12 mouse cellular contexts compared by ENCODE assay signal in the genomic region with DNA sequence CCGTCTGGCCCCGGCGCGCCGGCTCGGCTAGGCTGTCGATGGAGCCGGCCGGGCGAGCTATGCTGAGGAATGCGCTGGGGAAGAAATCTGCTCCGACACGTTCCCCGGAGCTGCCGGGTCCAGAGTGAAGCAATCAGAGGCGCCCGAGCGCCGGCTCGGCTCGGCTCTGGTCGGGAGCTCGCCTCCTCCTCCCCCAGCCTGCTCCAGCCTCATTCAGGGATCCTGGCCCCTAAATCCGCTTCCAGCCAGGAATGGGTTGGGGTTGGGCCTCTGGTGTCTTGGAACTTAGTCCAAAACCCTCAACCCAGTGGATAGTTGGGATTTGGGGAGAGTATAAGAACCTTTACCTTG. TPM values are rescaled to one million over a fixed set of nuclear protein-coding genes. Genes with fewer than 3 reads are reported as not detected.
DNase-seq lines count a peak whose midpoint lies in the region; ATAC-seq and TF ChIP-seq lines count a peak whose summit lies in the region.
"Had no signal": no experiment of that assay in that cellular context is flagged by ENCODE, and none has a peak within 500 bp of the region (broad histone marks: within the 10 kb centered on the region; RNA-seq: fewer than 3 reads in every experiment).

No protein-coding gene starts in this region.

- peaks cover 99% of the 10 kb centered on the region for H3K27me3 ChIP-seq in heart, embryonic 15.5 days
- H3K27me3 ChIP-seq in limb, embryonic 14.5 days (ENCODE audit: control insufficient read depth, insufficient read depth, low read length): peaks cover 96% of the 10 kb centered on the region
- H3K27me3 ChIP-seq in liver, embryonic 12.5 days (replicated peaks): peaks cover 99% of the 10 kb centered on the region

- WGBS in heart, embryonic 15.5 days: 2% methylated on average over 24 of the region's 24 CpGs
- WGBS in limb, embryonic 14.5 days: 0% methylated on average over 16 of the region's 24 CpGs
- WGBS in liver, embryonic 12.5 days (ENCODE audit: insufficient replicate concordance): 1% methylated on average over 24 of the region's 24 CpGs

- H3K4me1 ChIP-seq in heart, embryonic 15.5 days (replicated peaks): peaks cover 15% of the 10 kb centered on the region
- H3K4me1 ChIP-seq in ES-E14 (ENCODE audit: control insufficient read depth in 2 of 2, insufficient read depth in 2 of 2, low read length in 2 of 2, poor library complexity in 1 of 2): peaks cover 0 to 2% of the 10 kb centered on the region in 2 experiments; a peak in 1 of 4 replicates
- no peaks in the 10 kb centered on the region; the same call in 1 of the 2 replicates for H3K4me1 ChIP-seq in limb, embryonic 14.5 days (ENCODE audit: control insufficient read depth, insufficient read depth, low read length)
- no peaks in the 10 kb centered on the region for H3K4me1 ChIP-seq in liver, embryonic 12.5 days

- in situ Hi-C loops in ES-E14 (cut with MboI; ENCODE audit: low sequenced_read_pairs in 2 of 2, unreplicated experiment in 2 of 2): loop anchor here in 1 of 2 experiments (10.0 kb wide), 1 partner anchor 63 kb away; no protein-coding TSS in a partner anchor

- no peaks in the 10 kb centered on the region for H3K36me3 ChIP-seq in heart, embryonic 15.5 days
- H3K36me3 ChIP-seq in ES-E14 (ENCODE audit: control insufficient read depth, insufficient read depth, low read length, poor library complexity, severe bottlenecking): no peaks in the 10 kb centered on the region
- H3K36me3 ChIP-seq in limb, embryonic 14.5 days (ENCODE audit: control insufficient read depth, insufficient read depth, low read length): no peaks in the 10 kb centered on the region
- no peaks in the 10 kb centered on the region for H3K36me3 ChIP-seq in liver, embryonic 12.5 days

- H3K9me3 ChIP-seq in heart, embryonic 15.5 days (replicated peaks): no peaks in the 10 kb centered on the region
- H3K9me3 ChIP-seq in ES-E14 (ENCODE audit: control insufficient read depth, insufficient read depth, low read depth, low read length): no peaks in the 10 kb centered on the region
- H3K9me3 ChIP-seq in limb, embryonic 14.5 days (ENCODE audit: control insufficient read depth, low read length): no peaks in the 10 kb centered on the region
- no peaks in the 10 kb centered on the region for H3K9me3 ChIP-seq in liver, embryonic 12.5 days (replicated peaks)

- H3K27ac ChIP-seq in heart, embryonic 15.5 days: no peak overlapping the region
- no peak overlapping the region for H3K27ac ChIP-seq in ES-E14 (ENCODE audit: insufficient read depth, low read depth, low read length, poor library complexity, severe bottlenecking)
- no peak overlapping the region for H3K27ac ChIP-seq in limb, embryonic 14.5 days (replicated peaks; ENCODE audit: low read depth, low read length)
- no peak overlapping the region for H3K27ac ChIP-seq in liver, embryonic 12.5 days
- H3K27ac ChIP-seq: liver, embryonic 14.5 days had no signal

- H3K9ac ChIP-seq in heart, embryonic 15.5 days: no peak overlapping the region
- peak overlapping the region; percentile 60 for H3K9ac ChIP-seq in ES-E14 (ENCODE audit: insufficient read depth, low read depth, low read length, poor library complexity, severe bottlenecking)
- H3K9ac ChIP-seq in limb, embryonic 14.5 days (ENCODE audit: low read depth, low read length, severe bottlenecking): no peak overlapping the region
- H3K9ac ChIP-seq in liver, embryonic 12.5 days: no peak overlapping the region
- H3K9ac ChIP-seq: liver, embryonic 14.5 days had no signal

- H3K4me3 ChIP-seq in heart, embryonic 15.5 days: peak overlapping the region; percentile 29; the same call in 1 of the 2 replicates
- peak overlapping the region; percentile 69 to 77 for H3K4me3 ChIP-seq in ES-E14 (ENCODE audit: insufficient read depth in 1 of 2, low read depth in 1 of 2, low read length in 2 of 2, poor library complexity in 1 of 2, severe bottlenecking in 1 of 2)
- H3K4me3 ChIP-seq in limb, embryonic 14.5 days (replicated peaks; ENCODE audit: low read length): peak overlapping the region; percentile 31
- H3K4me3 ChIP-seq in liver, embryonic 12.5 days: no peak overlapping the region

- 0 out of 2 replicates have a peak, but pooled peaks have one; percentile 31 for ATAC-seq in heart, embryonic 15.5 days (replicated peaks; ENCODE audit: insufficient number of reproducible peaks, insufficient read depth, low FRiP score, low read depth)
- 0 out of 2 replicates have a peak, but pooled peaks have one; percentile 30 for ATAC-seq in limb, embryonic 14.5 days (ENCODE audit: low FRiP score, low read depth)
- ATAC-seq in liver, embryonic 12.5 days: no peak
- ATAC-seq: inflammation-experienced regulatory T-cells, adult 6 months had no signal

- DNase-seq in heart, adult 8-10 months (ENCODE audit: low spot score): no peak
- peak; percentile 70 for DNase-seq in 3134 (ENCODE audit: extremely low read depth, insufficient read length, low spot score)
- no peak for DNase-seq in ES-E14 (ENCODE audit: low read depth, low spot score)
- DNase-seq in limb, embryonic 14.5 days (ENCODE audit: low spot score): no peak
- no peak for DNase-seq in spleen, postnatal 36 days (ENCODE audit: low spot score in 2 of 2)
- no peak for DNase-seq in left cerebral cortex, adult 8-10 months (ENCODE audit: low spot score in 2 of 2)
- DNase-seq: cerebellum, adult 11-12 months had no signal

- H3K4me2 ChIP-seq in heart, embryonic 15.5 days: no peak overlapping the region
- H3K4me2 ChIP-seq in limb, embryonic 14.5 days (replicated peaks; ENCODE audit: low read depth, low read length, severe bottlenecking): peak overlapping the region; percentile 34; the same call in 1 of the 2 replicates
- H3K4me2 ChIP-seq in liver, embryonic 12.5 days: no peak overlapping the region

- no peak for TF ChIP-seq POLR2A in limb, embryonic 14.5 days (IDR thresholded peaks at IDR 0.05; ENCODE audit: borderline replicate concordance, extremely low read depth, insufficient read depth, insufficient read length)

TF ChIP-seq in ES-E14, 5 proteins besides CTCF, POLR2A, EP300 and RAD21:
- TF ChIP-seq ZC3H11A (IDR thresholded peaks at IDR 0.05; ENCODE audit: borderline replicate concordance, low read depth, low read length): no peak
- no peak for TF ChIP-seq MAFK (IDR thresholded peaks at IDR 0.05; ENCODE audit: insufficient read depth, low read depth, low read length)
- no peak for TF ChIP-seq HCFC1 (IDR thresholded peaks at IDR 0.05; ENCODE audit: borderline replicate concordance, insufficient read depth, low read length)

RNA-seq across cellular contexts. Expression of gene Hoxc13, which starts 1.1 kb away (rescaled TPM):
- not detected in 2 replicates for polyA plus RNA-seq in heart, embryonic 15.5 days (2015; fragmentation: Nextera tagmentation; extraction: Ambion mirVana)
- not detected for total RNA-seq in heart, adult 8-10 months (2022)
- total RNA-seq in ES-E14 (2012; rRNA removed): 0.42 and 0.94 TPM in 2 replicates
- polyA plus RNA-seq in limb, embryonic 14.5 days (2012; rRNA removed): 2.5 and 2.9 TPM in 2 replicates
- 6.1 and 7.7 TPM in 2 replicates for polyA plus RNA-seq in limb, embryonic 14.5 days (2014; fragmentation: Nextera tagmentation; extraction: Ambion mirVana)
- not detected for total RNA-seq in left cerebral cortex, adult 8-10 months (2022)
- not detected in 2 replicates for polyA plus RNA-seq in liver, embryonic 12.5 days (2016; fragmentation: Nextera tagmentation; extraction: Ambion mirVana)
- polyA plus RNA-seq: inflammation-experienced regulatory T-cells, adult 6 months; liver, embryonic 14.5 days; stomach, embryonic 16.5 days had no signal

RNA-seq across cellular contexts. Expression of gene Hoxc12, which starts 14.6 kb away (rescaled TPM):
- polyA plus RNA-seq in heart, embryonic 15.5 days (2015; fragmentation: Nextera tagmentation; extraction: Ambion mirVana): not detected in 2 replicates
- total RNA-seq in heart, adult 8-10 months (2022): not detected
- 0.85 and 1.9 TPM in 2 replicates for total RNA-seq in ES-E14 (2012; rRNA removed)
- 3.6 and 4.5 TPM in 2 replicates for polyA plus RNA-seq in limb, embryonic 14.5 days (2012; rRNA removed)
- 4.0 and 4.2 TPM in 2 replicates for polyA plus RNA-seq in limb, embryonic 14.5 days (2014; fragmentation: Nextera tagmentation; extraction: Ambion mirVana)
- total RNA-seq in left cerebral cortex, adult 8-10 months (2022): not detected
- polyA plus RNA-seq in liver, embryonic 12.5 days (2016; fragmentation: Nextera tagmentation; extraction: Ambion mirVana): not detected in 2 replicates
- polyA plus RNA-seq: inflammation-experienced regulatory T-cells, adult 6 months; liver, embryonic 14.5 days; stomach, embryonic 16.5 days had no signal

RNA-seq across cellular contexts. Expression of gene Hoxc11, which starts 32.2 kb away (rescaled TPM):
- polyA plus RNA-seq in heart, embryonic 15.5 days (2015; fragmentation: Nextera tagmentation; extraction: Ambion mirVana): not detected in 2 replicates
- not detected for total RNA-seq in heart, adult 8-10 months (2022)
- total RNA-seq in ES-E14 (2012; rRNA removed): not detected in 2 replicates
- polyA plus RNA-seq in limb, embryonic 14.5 days (2012; rRNA removed): 7.4 and 7.6 TPM in 2 replicates
- polyA plus RNA-seq in limb, embryonic 14.5 days (2014; fragmentation: Nextera tagmentation; extraction: Ambion mirVana): 1.4 TPM in 2 replicates
- not detected for total RNA-seq in left cerebral cortex, adult 8-10 months (2022)
- polyA plus RNA-seq in liver, embryonic 12.5 days (2016; fragmentation: Nextera tagmentation; extraction: Ambion mirVana): not detected in 2 replicates
- polyA plus RNA-seq: inflammation-experienced regulatory T-cells, adult 6 months; liver, embryonic 14.5 days; stomach, embryonic 16.5 days had no signal

RNA-seq across cellular contexts. Expression of gene Hoxc10, which starts 44.6 kb away (rescaled TPM):
- polyA plus RNA-seq in heart, embryonic 15.5 days (2015; fragmentation: Nextera tagmentation; extraction: Ambion mirVana): 0.16 TPM in 1 of 2 replicates, not detected in the other
- not detected for total RNA-seq in heart, adult 8-10 months (2022)
- 0.58 TPM in 1 of 2 replicates, not detected in the other for total RNA-seq in ES-E14 (2012; rRNA removed)
- polyA plus RNA-seq in limb, embryonic 14.5 days (2012; rRNA removed): 9.7 and 14.3 TPM in 2 replicates
- polyA plus RNA-seq in limb, embryonic 14.5 days (2014; fragmentation: Nextera tagmentation; extraction: Ambion mirVana): 5.8 and 6.0 TPM in 2 replicates
- total RNA-seq in left cerebral cortex, adult 8-10 months (2022): not detected
- not detected in 2 replicates for polyA plus RNA-seq in liver, embryonic 12.5 days (2016; fragmentation: Nextera tagmentation; extraction: Ambion mirVana)
- polyA plus RNA-seq: inflammation-experienced regulatory T-cells, adult 6 months; liver, embryonic 14.5 days had no signal

RNA-seq across cellular contexts. Expression of gene Hoxc5, which starts 45.3 kb away (rescaled TPM):
- 0.42 and 0.80 TPM in 2 replicates for polyA plus RNA-seq in heart, embryonic 15.5 days (2015; fragmentation: Nextera tagmentation; extraction: Ambion mirVana)
- total RNA-seq in heart, adult 8-10 months (2022): under 1 TPM in 1 of 4 experiments, not detected in 3; 0.12 TPM
- total RNA-seq in ES-E14 (2012; rRNA removed): 0.22 TPM in 1 of 2 replicates, not detected in the other
- polyA plus RNA-seq in limb, embryonic 14.5 days (2012; rRNA removed): 7.6 and 9.0 TPM in 2 replicates
- 2.6 and 3.5 TPM in 2 replicates for polyA plus RNA-seq in limb, embryonic 14.5 days (2014; fragmentation: Nextera tagmentation; extraction: Ambion mirVana)
- total RNA-seq in left cerebral cortex, adult 8-10 months (2022): not detected
- polyA plus RNA-seq in liver, embryonic 12.5 days (2016; fragmentation: Nextera tagmentation; extraction: Ambion mirVana): 0.92 and 1.2 TPM in 2 replicates
- polyA plus RNA-seq: inflammation-experienced regulatory T-cells, adult 6 months had no signal
